Mouse (Mus musculus) MEL (cell line): ENCODE measurements around the gene Ctsf. TPM values are rescaled to one million over a fixed set of nuclear protein-coding genes. Genes with fewer than 3 reads are reported as not detected.
A peak's percentile ranks its signal among the peaks of the same experiment; 100 is the strongest.

Experiments used
- DNase-seq: peaks from one replicate; pipeline ENCODE4 v3.0.0; 2011; ENCODE audit warnings: low read depth, low spot score
- H3K27ac ChIP-seq: 2 replicates; pipeline ENCODE4 v1.5.1; 2012; ENCODE audit warnings: low read depth, mild to moderate bottlenecking, control low read depth, low read length, moderate library complexity; ENCODE audit not compliant: control insufficient read depth
- H3K27me3 ChIP-seq, 2 experiments: fragments of 150-350 bp in 1 of 2; sonication (generic) in 1 of 2; 2 replicates each; pipeline ENCODE4 v1.6.1; 2012; ENCODE audit warnings: low read length in 2 of 2, mild to moderate bottlenecking in 2 of 2, improper control_type of control experiment in 1 of 2, moderate library complexity in 1 of 2; ENCODE audit not compliant: insufficient read depth in 2 of 2, control insufficient read depth in 1 of 2
- H3K36me3 ChIP-seq, 2 experiments: 2 replicates each; pipeline ENCODE4 v1.6.1; 2012 to 2014; ENCODE audit warnings: low read length in 2 of 2, improper control_type of control experiment in 1 of 2, inconsistent platforms in 1 of 2, mild to moderate bottlenecking in 1 of 2; ENCODE audit not compliant: insufficient read depth in 2 of 2, control insufficient read depth in 1 of 2
- H3K4me1 ChIP-seq, 2 experiments: fragments of 150-350 bp in 1 of 2; sonication (generic) in 1 of 2; 2 replicates each; pipeline ENCODE4 v1.6.1; 2012; ENCODE audit warnings: low read length in 2 of 2, improper control_type of control experiment in 1 of 2, mild to moderate bottlenecking in 1 of 2; ENCODE audit not compliant: insufficient read depth in 2 of 2, control insufficient read depth in 1 of 2
- H3K4me3 ChIP-seq, 2 experiments: fragments of 150-350 bp in 1 of 2; sonication (generic) in 1 of 2; 2 replicates each; pipeline ENCODE4 v1.5.1; 2012; ENCODE audit warnings: low read depth in 2 of 2, low read length in 2 of 2, mild to moderate bottlenecking in 2 of 2, moderate library complexity in 2 of 2, control low read depth in 1 of 2, improper control_type of control experiment in 1 of 2; ENCODE audit not compliant: control insufficient read depth in 1 of 2, insufficient read depth in 1 of 2
- H3K79me2 ChIP-seq: 2 replicates; pipeline ENCODE4 v1.6.1; 2012; ENCODE audit warnings: mild to moderate bottlenecking, low read length, moderate library complexity; ENCODE audit not compliant: control insufficient read depth, poor library complexity, insufficient read depth
- H3K9ac ChIP-seq: 2 replicates; pipeline ENCODE4 v1.6.1; 2012; ENCODE audit warnings: low read depth, mild to moderate bottlenecking, control low read depth, low read length, moderate library complexity; ENCODE audit not compliant: control insufficient read depth, poor library complexity, severe bottlenecking
- H3K9me3 ChIP-seq: fragments of 150-350 bp; sonication (generic); replicated peaks from 2 replicates; pipeline ENCODE4 v1.6.1; 2012; ENCODE audit warnings: mild to moderate bottlenecking, low read length, improper control_type of control experiment, moderate library complexity; ENCODE audit not compliant: insufficient read depth
- BHLHE40 ChIP-seq: IDR thresholded peaks from 2 replicates; pipeline ENCODE4 v1.6.1; 2012; ENCODE audit warnings: low read depth, mild to moderate bottlenecking, inconsistent platforms, low read length, improper control_type of control experiment, borderline replicate concordance
- CHD2 ChIP-seq: IDR thresholded peaks from 2 replicates; pipeline ENCODE4 v1.6.1; 2011; ENCODE audit warnings: low read length, improper control_type of control experiment
- CTCF ChIP-seq, 3 experiments: IDR thresholded peaks in 2 of 3; conservative IDR thresholded peaks in 1 of 3; 2 replicates each; pipeline ENCODE4 v1.5.1; 2011 to 2012; ENCODE audit warnings: low read length in 3 of 3, low read depth in 2 of 3, mild to moderate bottlenecking in 2 of 3, improper control_type of control experiment in 1 of 3, inconsistent platforms in 1 of 3, mixed read lengths in 1 of 3, moderate library complexity in 1 of 3; ENCODE audit not compliant: control insufficient read depth in 1 of 3, insufficient read depth in 1 of 3, poor library complexity in 1 of 3, severe bottlenecking in 1 of 3
- EP300 ChIP-seq, 2 experiments: IDR thresholded peaks; 2 replicates each; pipeline ENCODE4 v1.6.1; 2011; ENCODE audit warnings: improper control_type of control experiment in 2 of 2, low read length in 2 of 2, low read depth in 1 of 2, mild to moderate bottlenecking in 1 of 2
- KAT2A ChIP-seq: conservative IDR thresholded peaks from 2 replicates; pipeline ENCODE4 v1.6.1; 2012; ENCODE audit warnings: low read depth, low read length, improper control_type of control experiment, inconsistent platforms
- MAX ChIP-seq: IDR thresholded peaks from 2 replicates; pipeline ENCODE4 v1.6.1; 2011; ENCODE audit warnings: low read length, improper control_type of control experiment
- MEF2A ChIP-seq: IDR thresholded peaks from 2 replicates; pipeline ENCODE4 v1.6.1; 2014; ENCODE audit warnings: low read depth, mild to moderate bottlenecking, inconsistent platforms, low read length, improper control_type of control experiment; ENCODE audit not compliant: poor library complexity, insufficient replicate concordance, severe bottlenecking; ENCODE audit errors: extremely low read depth
- MXI1 ChIP-seq: IDR thresholded peaks from 2 replicates; pipeline ENCODE4 v1.6.1; 2011; ENCODE audit warnings: mild to moderate bottlenecking, low read depth, low read length, improper control_type of control experiment
- NELFE ChIP-seq: IDR thresholded peaks from 2 replicates; pipeline ENCODE4 v1.6.1; 2011; ENCODE audit warnings: low read depth, low read length, improper control_type of control experiment
- SIN3A ChIP-seq: IDR thresholded peaks from 2 replicates; pipeline ENCODE4 v1.6.1; 2012; ENCODE audit warnings: low read length, improper control_type of control experiment, inconsistent platforms
- TBP ChIP-seq: IDR thresholded peaks from 2 replicates; pipeline ENCODE4 v1.8.0; 2011; ENCODE audit warnings: low read depth, low read length, improper control_type of control experiment
- UBTF ChIP-seq: IDR thresholded peaks from 2 replicates; pipeline ENCODE4 v1.6.1; 2012; ENCODE audit warnings: low read depth, mild to moderate bottlenecking, inconsistent platforms, low read length, improper control_type of control experiment, moderate library complexity, borderline replicate concordance; ENCODE audit not compliant: insufficient read depth
- USF2 ChIP-seq, 2 experiments: IDR thresholded peaks; 2 replicates each; pipeline ENCODE4 v1.6.1; 2011 to 2012; ENCODE audit warnings: improper control_type of control experiment in 2 of 2, low read length in 2 of 2, borderline replicate concordance in 1 of 2, inconsistent platforms in 1 of 2, low read depth in 1 of 2, mild to moderate bottlenecking in 1 of 2; ENCODE audit not compliant: insufficient read depth in 1 of 2
- ZC3H11A ChIP-seq: IDR thresholded peaks from 2 replicates; pipeline ENCODE4 v1.6.1; 2012; ENCODE audit warnings: low read depth, mild to moderate bottlenecking, inconsistent platforms, low read length, improper control_type of control experiment
- ZMIZ1 ChIP-seq: IDR thresholded peaks from 2 replicates; pipeline ENCODE4 v1.6.1; 2012; ENCODE audit warnings: low read depth, mild to moderate bottlenecking, inconsistent platforms, low read length, improper control_type of control experiment, moderate library complexity
- polyA plus RNA-seq, 2 experiments: library from polyadenylated mRNA; stranded (reverse) in 1 of 2; unstranded in 1 of 2; fragments of >175 nt in 1 of 2; fragments of >200 nt in 1 of 2; gene quantifications; 2 replicates each; pipeline versions ENCODE4 v1.2.1 to v1.2.4; 2012; ENCODE audit warnings: low replicate concordance in 2 of 2, low read depth in 1 of 2; ENCODE audit not compliant: insufficient read length in 2 of 2, insufficient read depth in 1 of 2, missing spikeins in 1 of 2
- total RNA-seq: library from RNA; depleted of rRNA; stranded (reverse); fragments of 300-350 nt; gene quantifications from 2 replicates; pipeline ENCODE4 v1.2.3, GENCODE M21; 2012

Ctsf gene
- total and polyA plus RNA-seq, 3 experiments, result not detected

- TF ChIP-seq BHLHE40 (no peak), TBP (peak; percentile 80; the same call in 1 of the 2 replicates), EP300 (IDR thresholded peaks at IDR 0.05; ENCODE audit: low read depth in 1 of 2, low read length in 2 of 2) (peak in 1 of 2 experiments; percentile 62; a peak in 2 of 4 replicates), MEF2A (no peak), MXI1 (peak; percentile 88), ZMIZ1 (peak; percentile 96), MAX (peak; percentile 82; the same call in 1 of the 2 replicates), NELFE (peak; percentile 100), USF2 (IDR thresholded peaks at IDR 0.05; ENCODE audit: borderline replicate concordance in 1 of 2, insufficient read depth in 1 of 2, low read depth in 1 of 2, low read length in 2 of 2) (no peak), KAT2A (no peak; the same call in 1 of the 2 replicates)
These were observed 43.6 kb upstream of the Ctsf start, which contains the start of the genes Gm21992 and Rbm14 (continued) for GRCm38 (mm10) chr19:4811063-4811908.

GRCm38 (mm10) chr19:4811909-4812242 lies 43.1 kb upstream of the Ctsf start:
- Histone ChIP-seq H3K36me3 (peaks cover 5 to 21% of the 10 kb centered on the region in 2 experiments), H3K9ac (peak overlapping the region; percentile 86), H3K27me3 (no peaks in the 10 kb centered on the region), H3K27ac (peak overlapping the region; percentile 87), H3K4me3 (peak overlapping the region; percentile 74 to 78), H3K9me3 (no peaks in the 10 kb centered on the region), H3K4me1 (peaks cover 0 to 4% of the 10 kb centered on the region in 2 experiments; a peak in 2 of 4 replicates), H3K79me2 (peaks cover 48% of the 10 kb centered on the region)
- TF ChIP-seq CHD2 (no peak), UBTF (0 out of 2 replicates have a peak, but pooled peaks have one; percentile 65), EP300 (IDR thresholded peaks at IDR 0.05; ENCODE audit: low read depth in 1 of 2, low read length in 2 of 2) (peak in 1 of 2 experiments; percentile 6; a peak in 1 of 4 replicates), SIN3A (no peak), ZC3H11A (no peak), MXI1 (no peak; the same call in 1 of the 2 replicates), CTCF (IDR thresholded peaks at IDR 0.05 in 2 of 3, conservative IDR thresholded peaks at IDR 0.05 in 1 of 3; ENCODE audit: control insufficient read depth in 1 of 3, insufficient read depth in 1 of 3, low read depth in 2 of 3, low read length in 3 of 3, poor library complexity in 1 of 3, severe bottlenecking in 1 of 3) (no peak)
- no peak for DNase-seq
